Mouse (Mus musculus) intestine, postnatal 0 days (tissue): ENCODE results near the gene Cnpy1. TPM values are rescaled to one million over a fixed set of nuclear protein-coding genes. Genes with fewer than 3 reads are reported as not detected.

Source experiments
- ATAC-seq: fragments of 200-750 bp; cut with Nextera tagmentation; 2 replicates; pipeline ENCODE4 v1.8.0; 2017; ENCODE audit warnings: mild to moderate bottlenecking, moderate TSS enrichment, moderate library complexity
- H3K27ac ChIP-seq: fragments of 300-500 bp; sonication (generic); 2 replicates; pipeline ENCODE4 v1.5.1; 2014; ENCODE audit warnings: mild to moderate bottlenecking, low read depth, low read length, moderate library complexity
- H3K27me3 ChIP-seq: fragments of 300-500 bp; sonication (generic); replicated peaks from 2 replicates; pipeline ENCODE4 v1.6.1; 2014; ENCODE audit warnings: low read length, mixed read lengths; ENCODE audit not compliant: control insufficient read depth, insufficient read depth
- H3K36me3 ChIP-seq: fragments of 300-500 bp; sonication (generic); 2 replicates; pipeline ENCODE4 v1.6.1; 2014; ENCODE audit warnings: mild to moderate bottlenecking, moderate library complexity; ENCODE audit not compliant: control insufficient read depth, insufficient read depth
- H3K4me1 ChIP-seq: fragments of 300-500 bp; sonication (generic); replicated peaks from 2 replicates; pipeline ENCODE4 v1.6.1; 2014; ENCODE audit warnings: antibody characterized with exemption, low read length, mixed read lengths; ENCODE audit not compliant: control insufficient read depth, insufficient read depth
- H3K4me2 ChIP-seq: fragments of 300-500 bp; sonication (generic); replicated peaks from 2 replicates; pipeline ENCODE4 v1.6.1; 2014; ENCODE audit warnings: low read depth, mild to moderate bottlenecking, moderate library complexity
- H3K4me3 ChIP-seq: fragments of 300-500 bp; sonication (generic); 2 replicates; pipeline ENCODE4 v1.5.1; 2014; ENCODE audit warnings: low read depth, low read length
- H3K9ac ChIP-seq: fragments of 300-500 bp; sonication (generic); 2 replicates; pipeline ENCODE4 v1.6.1; 2014; ENCODE audit warnings: mild to moderate bottlenecking, low read depth, low read length
- H3K9me3 ChIP-seq: fragments of 300-500 bp; sonication (generic); 2 replicates; pipeline ENCODE4 v1.6.1; 2016; ENCODE audit warnings: mixed run types; ENCODE audit not compliant: control insufficient read depth
- CTCF ChIP-seq: sonication (generic); IDR thresholded peaks from 2 replicates; pipeline ENCODE4 v1.5.1; 2016; ENCODE audit warnings: low read depth, mild to moderate bottlenecking, control low read depth, antibody characterized with exemption, moderate library complexity
- WGBS: fragments of 180-500 bp; shearing (Covaris S2); extraction: QIAGEN DNeasy Blood & Tissue Kit; methylation state at CpG from one replicate; pipeline ENCODE4 v1.1.7; 2014; 5-methylcytosine and 5-hydroxymethylcytosine counted together
- polyA plus RNA-seq: library from polyadenylated mRNA; unstranded; fragments of >200 nt; fragmentation: Nextera tagmentation; extraction: Ambion mirVana; gene quantifications from 2 replicates; pipeline ENCODE4 v1.2.1, GENCODE M21; 2015

Cnpy1 gene
- polyA plus RNA-seq, 1 experiment from 2014 or later, result 1.2 TPM

DNA sequence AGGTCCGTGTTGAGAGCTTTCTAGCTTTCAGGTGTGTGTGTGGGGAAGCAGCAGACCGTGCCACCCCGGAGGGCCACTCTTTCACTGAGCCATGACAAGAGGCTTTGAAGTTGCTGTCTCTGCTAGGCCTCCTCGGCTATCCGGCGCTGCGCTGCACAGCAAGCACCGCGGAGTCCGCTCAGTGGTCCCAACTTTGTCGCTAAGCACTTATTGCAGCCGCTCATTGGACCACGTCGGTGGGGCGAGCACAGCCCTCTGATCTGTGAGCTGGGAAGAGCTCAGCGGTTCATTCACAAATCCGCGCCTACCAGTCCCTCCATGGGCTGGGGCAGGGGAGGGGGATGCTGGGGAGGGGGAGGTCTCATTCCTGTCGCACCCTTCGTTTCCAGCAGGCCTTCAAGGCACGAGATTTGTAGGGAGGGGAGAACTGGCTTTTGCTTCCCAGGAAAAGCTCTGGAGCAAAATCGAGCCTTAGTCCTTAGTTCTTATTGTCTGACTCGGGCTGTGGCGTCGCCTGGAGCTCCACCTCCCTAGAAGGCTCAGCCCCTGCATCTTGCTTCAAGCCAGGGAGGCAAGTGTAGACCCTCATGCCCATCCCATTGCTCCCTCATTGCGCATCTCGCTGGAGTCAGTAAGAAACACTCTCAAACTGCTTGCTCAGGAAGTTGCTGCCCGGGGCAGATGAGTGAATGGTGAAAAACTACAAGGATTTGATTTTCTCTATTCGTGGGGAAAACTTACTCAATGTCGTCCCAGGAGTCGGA lies 87.1 kb downstream of the Cnpy1 start:
- no peak overlapping the region for H3K9ac ChIP-seq
- no peaks in the 10 kb centered on the region for H3K9me3 ChIP-seq
- peaks cover 79% of the 10 kb centered on the region for H3K27me3 ChIP-seq
- H3K27ac ChIP-seq, result no peak overlapping the region
- 0 out of 2 replicates have a peak overlapping the region, but pooled peaks have one; percentile 2 for H3K4me3 ChIP-seq
- H3K36me3 ChIP-seq, result no peaks in the 10 kb centered on the region
- no peak for TF ChIP-seq CTCF
- H3K4me1 ChIP-seq, result no peaks in the 10 kb centered on the region
- ATAC-seq, result no peak
- H3K4me2 ChIP-seq, result no peak overlapping the region
- under 1% methylated on average over 31 of the region's 31 CpGs for WGBS

DNA sequence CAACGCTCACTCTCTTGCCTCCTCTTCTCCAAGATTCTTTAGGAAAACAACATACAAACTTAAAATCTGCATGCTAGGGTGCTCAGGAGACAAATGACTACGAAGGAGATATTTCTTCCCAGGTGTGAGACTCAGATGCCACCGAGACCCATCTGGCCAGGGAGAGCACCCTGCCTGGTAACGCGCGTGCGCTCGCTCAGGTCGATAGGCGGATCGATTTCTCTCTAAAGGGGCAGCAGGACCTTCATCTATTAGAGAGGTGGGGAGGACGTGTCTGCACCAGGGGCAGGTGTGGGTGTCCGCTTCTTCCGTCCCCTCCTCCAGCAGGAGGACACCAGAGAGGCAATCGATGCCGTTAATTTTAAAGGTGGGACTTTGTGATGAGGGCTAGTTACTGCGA lies 87.8 kb downstream of the Cnpy1 start:
- Histone ChIP-seq H3K36me3 (no peaks in the 10 kb centered on the region), H3K4me2 (no peak overlapping the region)
- 3% methylated on average over 17 of the region's 17 CpGs for WGBS

DNA sequence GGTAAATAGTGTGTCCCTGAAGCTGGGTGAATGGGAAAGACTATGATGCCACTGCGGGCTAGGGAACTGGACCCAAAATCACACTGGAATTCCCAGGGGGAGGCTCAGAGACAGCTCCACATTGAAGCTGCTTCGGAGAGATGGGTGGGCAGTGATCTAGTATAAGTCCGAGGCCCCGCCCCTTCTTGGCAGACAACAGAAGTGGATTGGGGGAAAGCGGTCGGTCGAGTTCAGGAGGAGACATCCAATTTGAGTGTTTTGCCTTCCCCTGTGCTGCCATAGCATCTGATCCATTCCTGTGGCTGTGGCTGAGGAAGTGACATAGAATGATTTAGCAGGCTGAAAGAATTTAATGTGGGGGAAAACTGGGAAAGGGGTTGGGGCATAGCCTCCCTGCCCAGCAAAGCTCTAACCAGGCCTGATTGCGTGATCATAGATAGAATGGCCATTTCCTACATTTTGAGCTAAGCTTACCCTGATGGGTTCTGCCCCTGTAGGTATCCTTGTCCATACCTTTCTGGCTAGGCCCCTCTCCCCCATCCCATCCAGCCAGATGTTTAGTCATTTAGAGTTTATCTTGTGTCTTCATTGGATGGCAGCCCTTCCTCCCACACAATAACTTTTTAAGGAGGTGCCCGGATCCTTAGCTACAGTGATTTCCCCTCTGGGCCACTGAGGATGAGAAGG lies 88.4 kb downstream of the Cnpy1 start:
- H3K27ac ChIP-seq, result no peak overlapping the region
- H3K4me1 ChIP-seq, result no peaks in the 10 kb centered on the region
- no peak for TF ChIP-seq CTCF
- H3K4me2 ChIP-seq, result no peak overlapping the region
- no peaks in the 10 kb centered on the region for H3K36me3 ChIP-seq
- no peak overlapping the region for H3K9ac ChIP-seq
- no peak for ATAC-seq
- peaks cover 71% of the 10 kb centered on the region for H3K27me3 ChIP-seq
- H3K9me3 ChIP-seq, result no peaks in the 10 kb centered on the region
- 4% methylated on average over 9 of the region's 9 CpGs for WGBS
- no peak overlapping the region for H3K4me3 ChIP-seq

More for the DNA sequence above, 87.8 kb downstream of the Cnpy1 start:
- TF ChIP-seq CTCF, result no peak
- Histone ChIP-seq H3K9me3 (no peaks in the 10 kb centered on the region), H3K27me3 (peaks cover 75% of the 10 kb centered on the region), H3K9ac (no peak overlapping the region), H3K4me3 (0 out of 2 replicates have a peak overlapping the region, but pooled peaks have one; percentile 2), H3K4me1 (no peaks in the 10 kb centered on the region), H3K27ac (no peak overlapping the region)
- ATAC-seq, result no peak

Other genes starting within 250 kb of the Cnpy1 start
- 100 and 102 TPM in 2 replicates for gene Insig1, start 174.4 kb downstream of the Cnpy1 start, polyA plus RNA-seq
- gene En2, start 80.1 kb downstream of the Cnpy1 start, polyA plus RNA-seq, result not detected in 2 replicates
- gene Rbm33, start 71.3 kb upstream of the Cnpy1 start, polyA plus RNA-seq, result 6.1 and 7.1 TPM in 2 replicates
- gene Shh, start 221.4 kb upstream of the Cnpy1 start, polyA plus RNA-seq, result 0.18 and 0.23 TPM in 2 replicates